Mouse (Mus musculus) layer of hippocampus, adult 2 months (tissue): ENCODE measurements around the gene Ndufb2. TPM values are rescaled to one million over a fixed set of nuclear protein-coding genes. Genes with fewer than 3 reads are reported as not detected.

ENCODE experiments used
- DNase-seq, 2 experiments: peaks; one replicate each; pipeline ENCODE4 v3.0.0; 2022; ENCODE audit warnings: low spot score in 2 of 2
- H3K27ac ChIP-seq: fragments of 200-600 bp; 2 replicates; pipeline ENCODE4 v1.8.1; 2022
- H3K4me3 ChIP-seq: fragments of 200-600 bp; 2 replicates; pipeline ENCODE4 v1.8.1; 2022; ENCODE audit warnings: mild to moderate bottlenecking
- CTCF ChIP-seq: fragments of 200-600 bp; conservative IDR thresholded peaks from 2 replicates; pipeline ENCODE4 v1.8.1; 2022; ENCODE audit warnings: antibody characterized with exemption, mild to moderate bottlenecking, moderate library complexity
- long read RNA-seq, 2 experiments: library from polyadenylated mRNA; stranded (forward); transcript quantifications; one replicate each; pipeline ENCODE4 v2.0.0; 2021; ENCODE audit warnings: borderline mapping rate in 2 of 2
- total RNA-seq, 2 experiments: library from RNA; stranded (reverse); gene quantifications; 2 replicates each; pipeline ENCODE4 v1.2.3; 2021

The Ndufb2 gene
- 100 to 1,000 TPM; 167 to 192 TPM for total RNA-seq
- long read RNA-seq, experiment 1, full-length matches to known transcripts: 143 of 164 reads
- long read RNA-seq, experiment 1, partial matches to known transcripts: 8 of 164 reads
- long read RNA-seq, experiment 1, other reads (novel, unspliced or antisense): 13 of 164 reads
- long read RNA-seq, experiment 2, full-length matches to known transcripts: 233 of 360 reads
- long read RNA-seq, experiment 2, partial matches to known transcripts: 14 of 360 reads
- long read RNA-seq, experiment 2, other reads (novel, unspliced or antisense): 113 of 360 reads

DNA sequence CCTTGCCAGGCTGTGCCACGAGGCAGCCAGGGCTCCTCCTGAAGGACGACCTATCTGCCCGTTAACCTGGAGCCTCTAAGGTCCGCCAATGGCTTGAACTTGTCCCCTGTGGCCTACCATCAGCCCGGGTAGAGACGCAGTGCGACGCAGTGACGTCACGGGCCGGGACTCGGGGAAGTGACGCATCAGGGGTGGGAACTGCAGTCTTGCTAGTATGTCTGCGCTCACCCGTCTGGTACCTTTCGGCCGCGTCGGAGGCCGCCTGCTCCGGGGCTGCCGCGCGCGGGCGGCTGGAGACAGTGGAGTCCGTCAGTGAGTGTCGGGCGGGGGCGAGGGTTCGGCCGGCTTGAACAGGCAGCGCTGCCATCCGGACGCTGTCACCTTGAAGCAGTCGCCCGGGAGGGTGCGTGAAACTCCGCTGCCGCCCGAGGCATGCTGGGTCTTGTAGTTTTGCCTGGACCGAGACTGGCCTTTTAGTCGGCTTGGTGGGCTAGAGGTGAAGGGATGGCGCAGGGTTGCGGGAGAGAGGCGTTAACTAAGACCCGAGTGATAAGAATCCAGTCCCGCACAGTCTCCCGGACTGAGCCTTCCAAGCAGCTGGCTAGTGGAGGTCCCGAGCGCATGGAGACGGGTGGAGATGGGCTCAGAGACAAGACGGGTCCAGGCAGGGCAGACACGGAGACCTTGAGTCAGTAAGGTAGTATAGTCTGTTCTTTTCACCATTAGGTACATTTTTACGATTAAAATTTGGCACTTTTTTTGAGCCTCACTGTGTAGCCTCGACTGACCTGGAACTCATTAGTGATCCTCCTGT is at the start of gene Ndufb2:
TSS of gene Ndufb2 (plus strand) at position 174 of the 814 bp plus-strand sequence.
- Histone ChIP-seq H3K4me3 (peak within 1 kb of the TSS; percentile 66), H3K27ac (peak within 1 kb of the TSS; percentile 100)
- DNase-seq: peak; percentile 95 to 96
- no peak for TF ChIP-seq CTCF

DNA sequence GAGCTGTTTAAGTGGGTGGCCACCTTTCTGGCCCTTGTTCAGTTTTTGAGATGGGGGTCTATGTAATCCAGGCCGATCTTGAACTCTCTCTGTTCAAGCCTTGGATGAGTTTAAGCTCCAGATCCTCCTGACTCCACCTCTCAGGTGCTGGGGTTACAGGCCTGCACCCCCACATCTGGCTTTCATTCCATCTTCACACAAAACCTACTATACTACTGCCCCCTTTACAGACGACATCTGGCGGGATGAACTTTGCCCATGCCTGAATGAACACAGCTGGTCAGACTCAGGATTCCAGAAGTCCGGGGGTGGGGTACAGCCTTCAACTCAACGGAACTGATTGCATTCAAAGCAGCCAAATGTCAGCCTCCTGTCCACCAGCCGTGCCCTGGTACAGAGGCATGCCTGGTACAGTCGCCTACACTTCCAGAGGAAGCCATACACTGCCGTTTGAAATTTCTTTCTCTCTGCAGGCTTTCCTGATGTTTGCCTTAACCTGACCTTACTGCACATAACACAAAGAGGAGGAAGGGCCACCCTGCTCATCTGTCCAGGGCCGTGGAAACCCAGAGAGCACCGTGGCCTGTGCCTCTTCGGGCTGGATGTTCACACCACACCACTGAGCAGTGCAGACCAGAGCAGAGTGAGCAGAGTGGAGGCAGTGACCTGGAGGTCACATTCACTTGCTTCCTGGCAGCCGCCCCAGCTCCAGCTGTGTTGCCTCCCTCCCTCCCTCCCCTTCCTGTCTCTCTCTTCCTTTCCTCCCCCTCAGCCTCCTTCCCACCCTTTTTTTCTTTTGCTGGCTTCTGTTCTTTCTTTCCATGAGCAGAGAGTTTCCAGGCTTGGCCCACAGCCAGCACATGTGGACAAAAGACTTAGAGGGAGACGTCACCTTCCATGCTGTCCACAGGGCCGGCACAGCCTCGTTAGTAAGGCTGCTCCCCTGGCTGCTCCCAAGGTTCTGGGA is 49.5 kb upstream of the Ndufb2 start:
- no peak for TF ChIP-seq CTCF
- peak in 1 of 2 experiments; percentile 30 for DNase-seq
- H3K27ac ChIP-seq: peak overlapping the region; percentile 78
- no peak overlapping the region for H3K4me3 ChIP-seq

DNA sequence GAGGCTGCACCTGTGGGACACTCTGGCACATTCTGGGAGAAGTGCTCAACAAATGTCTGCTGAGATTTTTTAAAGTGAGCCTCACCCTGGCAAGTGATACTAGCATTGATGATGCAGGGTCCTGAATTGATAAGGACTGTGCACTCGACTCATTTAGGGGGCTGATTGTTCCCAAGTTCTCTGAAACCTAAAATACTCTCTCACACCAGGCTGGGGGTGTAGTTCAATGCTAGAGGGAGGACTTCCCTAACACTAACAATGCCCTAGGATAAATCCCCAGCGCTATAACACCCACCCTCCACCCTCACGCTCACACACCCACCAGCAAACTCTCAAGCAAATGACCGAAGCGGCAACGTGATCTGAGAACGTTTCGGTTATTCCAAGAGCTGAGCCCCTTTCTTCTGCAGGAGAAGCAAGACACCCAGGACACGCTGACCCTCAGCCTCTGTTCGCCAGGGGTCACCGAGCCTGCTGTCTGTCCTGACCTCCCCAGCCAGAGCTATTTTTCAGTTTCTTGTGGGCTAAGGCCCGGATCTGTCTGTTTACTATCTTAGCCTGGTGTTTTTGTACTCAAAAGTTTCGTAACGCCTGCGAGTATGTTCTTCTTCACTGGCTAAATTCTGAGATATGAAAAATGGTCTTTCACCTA is 48.5 kb upstream of the Ndufb2 start:
- Histone ChIP-seq H3K4me3 (no peak overlapping the region), H3K27ac (peak overlapping the region; percentile 78)
- TF ChIP-seq CTCF: no peak
- no peak for DNase-seq

GRCm38 (mm10) chr6:39545474-39545873 is 46.9 kb upstream of the Ndufb2 start:
- H3K27ac ChIP-seq: peak overlapping the region; percentile 73
- DNase-seq: peak in 1 of 2 experiments; percentile 51
- no peak for TF ChIP-seq CTCF
- H3K4me3 ChIP-seq: no peak overlapping the region

DNA sequence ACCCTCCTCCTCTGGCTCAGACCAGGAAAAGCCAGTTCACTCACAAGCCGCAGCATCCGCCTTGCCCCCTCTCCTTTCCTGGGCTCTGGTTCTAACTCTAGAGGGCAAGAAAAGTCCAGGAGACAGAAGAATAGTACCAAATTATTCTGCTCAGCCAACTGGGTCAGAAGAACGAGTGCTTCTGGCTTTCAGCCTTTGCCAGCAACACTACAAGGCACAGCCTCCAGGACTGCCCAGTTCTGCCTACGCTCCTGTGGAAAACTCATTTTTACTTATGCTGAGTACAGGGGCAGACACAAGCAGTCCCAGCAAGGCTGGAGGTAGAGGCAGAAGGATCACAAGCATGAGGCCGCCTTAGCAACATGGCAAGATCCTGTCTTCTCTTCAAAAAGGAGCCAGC is 44.3 kb upstream of the Ndufb2 start:
- peak overlapping the region; percentile 65; the same call in 1 of the 2 replicates for H3K27ac ChIP-seq
- no peak; the same call in 1 of the 2 replicates for TF ChIP-seq CTCF
- H3K4me3 ChIP-seq: no peak overlapping the region
- DNase-seq: peak in 1 of 2 experiments; percentile 25

DNA sequence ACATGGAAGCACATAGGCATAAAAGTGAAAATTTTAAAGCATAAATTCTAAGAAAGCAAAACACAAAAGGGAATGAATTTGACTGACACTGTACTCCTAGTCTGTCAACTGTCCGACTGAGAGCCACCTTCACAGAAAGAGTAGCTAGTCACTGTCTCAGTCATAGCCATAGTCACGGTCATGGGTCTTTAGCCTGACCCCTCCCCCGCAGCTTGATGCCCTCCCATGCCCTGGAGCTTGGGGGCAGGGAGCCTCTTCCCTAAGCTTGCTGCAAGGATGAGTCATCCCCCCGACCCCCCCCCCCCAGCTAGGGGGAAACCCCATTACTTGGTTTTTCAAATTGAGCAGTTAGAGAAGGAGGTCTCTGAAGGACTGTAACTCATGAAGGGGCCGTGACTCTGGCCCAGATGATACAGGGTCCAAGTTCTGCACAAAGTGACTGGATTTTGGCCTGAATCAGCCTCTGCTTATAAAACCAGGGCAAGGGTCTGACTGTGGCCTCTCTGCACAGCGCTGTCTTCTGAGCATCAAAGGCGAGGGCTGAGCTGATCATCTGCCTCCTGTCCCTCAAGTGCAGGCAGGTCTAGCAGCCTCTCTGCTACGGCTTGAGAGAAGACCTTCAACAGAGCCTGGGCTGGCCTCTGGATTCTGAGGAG is 40.3 kb upstream of the Ndufb2 start:
- no peak for TF ChIP-seq CTCF
- Histone ChIP-seq H3K27ac (peak overlapping the region; percentile 28; the same call in 1 of the 2 replicates), H3K4me3 (no peak overlapping the region)
- no peak for DNase-seq

DNA sequence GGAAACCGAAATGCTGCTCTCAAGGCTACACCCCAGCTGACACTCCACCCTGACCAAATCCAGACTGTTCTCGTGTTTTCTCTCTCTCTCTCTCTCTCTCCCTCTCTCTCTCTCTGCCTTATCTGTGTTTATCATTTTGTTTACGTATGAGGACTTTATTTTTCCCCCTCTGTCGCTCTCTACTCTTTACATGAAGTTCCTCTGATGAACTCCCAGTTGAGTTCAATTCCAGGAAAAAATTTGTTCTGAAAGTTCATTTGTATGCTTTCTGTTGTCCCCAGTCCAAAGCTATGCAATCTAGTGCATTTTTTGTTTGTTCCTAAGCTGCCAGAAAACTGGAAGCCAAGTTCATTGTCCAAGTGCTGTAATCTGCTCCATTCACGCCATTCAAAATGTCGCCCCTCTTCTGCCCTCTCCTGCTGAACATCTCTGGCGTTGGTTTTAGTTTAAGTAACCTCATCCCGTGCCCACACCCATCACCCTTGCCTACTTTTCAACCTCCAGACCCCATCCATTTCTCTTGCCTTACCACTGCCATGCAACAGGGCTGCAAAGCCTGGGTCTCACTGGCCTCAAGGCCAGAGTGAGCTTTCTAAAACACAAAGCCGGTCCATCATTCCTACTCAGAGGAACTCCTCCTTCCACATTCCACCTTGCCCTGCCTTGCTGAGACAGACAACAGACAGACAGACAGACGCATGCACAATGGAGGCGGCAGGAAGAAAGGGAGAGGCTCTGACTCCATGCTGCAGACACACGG is 37.3 kb upstream of the Ndufb2 start:
- no peak for DNase-seq
- Histone ChIP-seq H3K27ac (peak overlapping the region; percentile 25; the same call in 1 of the 2 replicates), H3K4me3 (peak overlapping the region; percentile 86; the same call in 1 of the 2 replicates)
- TF ChIP-seq CTCF: no peak

DNA sequence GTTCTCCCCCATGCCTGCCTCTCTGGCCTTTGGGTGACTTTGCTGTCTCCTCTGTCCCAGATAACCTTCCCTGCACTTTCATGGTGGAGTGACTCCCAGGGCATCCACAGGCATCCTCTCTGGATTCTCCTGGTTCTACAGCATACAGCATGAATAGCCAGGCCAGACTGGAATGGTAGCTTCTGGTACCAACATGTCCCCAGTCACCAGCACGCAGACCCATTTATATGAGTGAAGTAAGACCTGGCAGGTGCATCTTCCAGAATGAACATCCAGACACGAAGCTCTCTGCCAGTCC is 36.8 kb upstream of the Ndufb2 start:
- no peak for DNase-seq
- Histone ChIP-seq H3K4me3 (peak overlapping the region; percentile 86), H3K27ac (peak overlapping the region; percentile 25; the same call in 1 of the 2 replicates)
- TF ChIP-seq CTCF: no peak

- Histone ChIP-seq H3K4me3 (peak overlapping the region; percentile 86), H3K27ac (peak overlapping the region; percentile 93)
- TF ChIP-seq CTCF: no peak
- peak in 1 of 2 experiments; percentile 46 for DNase-seq
These were observed 35.3 kb upstream of the Ndufb2 start for GRCm38 (mm10) chr6:39556900-39557659.

- Histone ChIP-seq H3K4me3 (peak within 1 kb of the TSS; percentile 86), H3K27ac (peak within 1 kb of the TSS; percentile 93)
- no peak for TF ChIP-seq CTCF
- DNase-seq: peak; percentile 84 to 88
These were observed 34.6 kb upstream of the Ndufb2 start, which contains the start of gene Dennd2a for GRCm38 (mm10) chr6:39557723-39558261. Gene Dennd2a, minus strand, starts transcription at chr6:39557867.
